In genomic region chr11:101378926-101379325, GRCm38 (mm10) we compare ENCODE assay signal across 27 mouse cellular contexts. TPM values are rescaled to one million over a fixed set of nuclear protein-coding genes. Genes with fewer than 3 reads are reported as not detected.
A peak's percentile ranks its signal among the peaks of the same experiment; 100 is the strongest.
DNase-seq lines count a peak whose midpoint lies in the region; ATAC-seq and TF ChIP-seq lines count a peak whose summit lies in the region.
"Had no signal": no experiment of that assay in that cellular context is flagged by ENCODE, and none has a peak within 500 bp of the region (broad histone marks: within the 10 kb centered on the region; RNA-seq: fewer than 3 reads in every experiment).

No protein-coding gene starts in this region.

- DNase-seq in kidney, adult 11 months: peak; percentile 59
- peak; percentile 22 for DNase-seq in MN1 (ENCODE audit: low spot score)
- peak; percentile 18 for DNase-seq in adrenal gland, postnatal 25 days
- no peak for DNase-seq in kidney, postnatal 0 days (ENCODE audit: low spot score)
- DNase-seq in midbrain, postnatal 0 days (ENCODE audit: low spot score): no peak
- no peak for DNase-seq in spleen, postnatal 4 days (ENCODE audit: low spot score in 2 of 2)
- DNase-seq: B cell, adult 2 months; cerebellum, adult 9-10 months; gastrocnemius, postnatal 25 days; lung, embryonic 14.5 days; lung, postnatal 36 days; retina, postnatal 1 day; thymus, postnatal 25 days had no signal

- WGBS in kidney, embryonic 14.5 days: 82% methylated on average over 6 of the region's 6 CpGs
- WGBS in kidney, postnatal 0 days: 81% methylated on average over 6 of the region's 6 CpGs
- WGBS in forebrain, embryonic 15.5 days: 77% methylated on average over 6 of the region's 6 CpGs
- WGBS in midbrain, postnatal 0 days: 84% methylated on average over 6 of the region's 6 CpGs

- H3K4me1 ChIP-seq in kidney, embryonic 14.5 days (ENCODE audit: control insufficient read depth, insufficient read depth, low read length): 0 out of 2 replicates have a peak, but pooled peaks cover 3% of the 10 kb centered on the region
- no peaks in the 10 kb centered on the region for H3K4me1 ChIP-seq in kidney, postnatal 0 days (replicated peaks; ENCODE audit: insufficient read depth, low read length)
- no peaks in the 10 kb centered on the region for H3K4me1 ChIP-seq in forebrain, embryonic 15.5 days
- H3K4me1 ChIP-seq in midbrain, postnatal 0 days (ENCODE audit: insufficient read depth, low read length): no peaks in the 10 kb centered on the region
- H3K4me1 ChIP-seq: midbrain, embryonic 15.5 days had no signal

- no peak for TF ChIP-seq CTCF in kidney, postnatal 0 days (IDR thresholded peaks at IDR 0.05; ENCODE audit: low read depth)
- no peak for TF ChIP-seq CTCF in midbrain, postnatal 0 days (IDR thresholded peaks at IDR 0.05)

- no peak overlapping the region for H3K4me3 ChIP-seq in kidney, embryonic 14.5 days (ENCODE audit: low read length)
- H3K4me3 ChIP-seq in kidney, postnatal 0 days (replicated peaks; ENCODE audit: low read depth, low read length): no peak overlapping the region
- no peak overlapping the region for H3K4me3 ChIP-seq in forebrain, embryonic 15.5 days
- no peak overlapping the region for H3K4me3 ChIP-seq in midbrain, postnatal 0 days (ENCODE audit: low read depth, low read length)
- H3K4me3 ChIP-seq: erythroblast, embryonic 14.5 days; midbrain, embryonic 15.5 days had no signal

- no peak overlapping the region for H3K27ac ChIP-seq in kidney, embryonic 14.5 days (ENCODE audit: low read depth, low read length)
- no peak overlapping the region for H3K27ac ChIP-seq in kidney, postnatal 0 days
- no peak overlapping the region for H3K27ac ChIP-seq in forebrain, embryonic 15.5 days (replicated peaks)
- H3K27ac ChIP-seq in midbrain, postnatal 0 days (ENCODE audit: low read depth, low read length): no peak overlapping the region
- H3K27ac ChIP-seq: midbrain, embryonic 15.5 days had no signal

- H3K9me3 ChIP-seq in kidney, embryonic 14.5 days (ENCODE audit: control insufficient read depth, low read length): no peaks in the 10 kb centered on the region
- H3K9me3 ChIP-seq in kidney, postnatal 0 days (replicated peaks; ENCODE audit: low read length): no peaks in the 10 kb centered on the region
- H3K9me3 ChIP-seq in forebrain, embryonic 15.5 days: no peaks in the 10 kb centered on the region
- H3K9me3 ChIP-seq in midbrain, postnatal 0 days (ENCODE audit: low read length): no peaks in the 10 kb centered on the region
- H3K9me3 ChIP-seq: midbrain, embryonic 15.5 days had no signal

- no peak overlapping the region for H3K9ac ChIP-seq in kidney, embryonic 14.5 days (ENCODE audit: low read depth, low read length)
- H3K9ac ChIP-seq in kidney, postnatal 0 days (ENCODE audit: low read depth, low read length): no peak overlapping the region
- no peak overlapping the region for H3K9ac ChIP-seq in forebrain, embryonic 15.5 days (replicated peaks)
- no peak overlapping the region for H3K9ac ChIP-seq in midbrain, postnatal 0 days (replicated peaks; ENCODE audit: low read length, poor library complexity, severe bottlenecking)
- H3K9ac ChIP-seq: lung, embryonic 14.5 days; midbrain, embryonic 15.5 days had no signal

- no peaks in the 10 kb centered on the region for H3K36me3 ChIP-seq in kidney, embryonic 14.5 days (ENCODE audit: control insufficient read depth, insufficient read depth, low read length)
- no peaks in the 10 kb centered on the region for H3K36me3 ChIP-seq in kidney, postnatal 0 days (ENCODE audit: insufficient read depth, low read length)
- no peaks in the 10 kb centered on the region for H3K36me3 ChIP-seq in forebrain, embryonic 15.5 days
- H3K36me3 ChIP-seq in midbrain, postnatal 0 days (ENCODE audit: insufficient read depth, low read length): no peaks in the 10 kb centered on the region
- H3K36me3 ChIP-seq: midbrain, embryonic 15.5 days had no signal

- no peak overlapping the region for H3K4me2 ChIP-seq in kidney, embryonic 14.5 days (replicated peaks; ENCODE audit: low read depth, low read length)
- H3K4me2 ChIP-seq in kidney, postnatal 0 days (ENCODE audit: low read length): no peak overlapping the region
- no peak overlapping the region for H3K4me2 ChIP-seq in forebrain, embryonic 15.5 days (replicated peaks)
- H3K4me2 ChIP-seq in midbrain, postnatal 0 days (ENCODE audit: low read depth, low read length, poor library complexity, severe bottlenecking): no peak overlapping the region
- H3K4me2 ChIP-seq: lung, embryonic 14.5 days; midbrain, embryonic 15.5 days had no signal

- no peaks in the 10 kb centered on the region for H3K27me3 ChIP-seq in kidney, embryonic 14.5 days (ENCODE audit: control insufficient read depth, insufficient read depth, low read length)
- H3K27me3 ChIP-seq in kidney, postnatal 0 days (ENCODE audit: insufficient read depth, low read length): no peaks in the 10 kb centered on the region
- no peaks in the 10 kb centered on the region for H3K27me3 ChIP-seq in forebrain, embryonic 15.5 days
- no peaks in the 10 kb centered on the region for H3K27me3 ChIP-seq in midbrain, postnatal 0 days (ENCODE audit: insufficient read depth, low read length)
- H3K27me3 ChIP-seq: midbrain, embryonic 15.5 days had no signal

- ATAC-seq in kidney, embryonic 14.5 days (ENCODE audit: low FRiP score, low TSS enrichment): no peak
- ATAC-seq in kidney, postnatal 0 days (replicated peaks; ENCODE audit: low FRiP score, low read depth): peak; percentile 50; the same call in 1 of the 2 replicates
- no peak for ATAC-seq in forebrain, embryonic 15.5 days (replicated peaks)
- ATAC-seq in midbrain, postnatal 0 days (ENCODE audit: low FRiP score): no peak
- ATAC-seq: forebrain, embryonic 16.5 days; midbrain, embryonic 15.5 days had no signal

RNA-seq across cellular contexts. Expression of gene G6pc, which starts 11.6 kb away (rescaled TPM):
- polyA plus RNA-seq in kidney, embryonic 14.5 days (2014; fragmentation: Nextera tagmentation; extraction: Ambion mirVana): 0.08 TPM in 1 of 2 replicates, not detected in the other
- total RNA-seq in adrenal gland, postnatal 25 days (2021): 1.8 TPM in 2 replicates
- 23.2 and 37.0 TPM in 2 replicates for polyA plus RNA-seq in kidney, postnatal 0 days (2015; fragmentation: Nextera tagmentation; extraction: Ambion mirVana)
- not detected in 2 replicates for polyA plus RNA-seq in forebrain, embryonic 15.5 days (2015; fragmentation: Nextera tagmentation; extraction: Ambion mirVana)
- not detected in 2 replicates for total RNA-seq in midbrain, postnatal 0 days (2014; rRNA removed)
- not detected in 2 replicates for polyA plus RNA-seq in midbrain, postnatal 0 days (2015; fragmentation: Nextera tagmentation; extraction: Ambion mirVana)
- total RNA-seq: common myeloid progenitor, adult 5-6 weeks; gastrocnemius, postnatal 25 days; hematopoietic stem cell, adult 5-6 weeks; layer of hippocampus, postnatal 25 days; megakaryocyte-erythroid progenitor cell, adult 5-6 weeks; neutrophil, adult 5-6 weeks had no signal
- polyA plus RNA-seq: embryonic facial prominence, embryonic 11.5 days; erythroblast, embryonic 14.5 days; forebrain, embryonic 16.5 days; heart, embryonic 16.5 days; limb, embryonic 14.5 days; lung, embryonic 14.5 days; midbrain, embryonic 15.5 days had no signal

RNA-seq across cellular contexts. Expression of gene Aarsd1, which starts 38.5 kb away (rescaled TPM):
- polyA plus RNA-seq in kidney, embryonic 14.5 days (2014; fragmentation: Nextera tagmentation; extraction: Ambion mirVana): 85.2 and 99.0 TPM in 2 replicates
- 34.0 and 36.3 TPM in 2 replicates for total RNA-seq in adrenal gland, postnatal 25 days (2021)
- polyA plus RNA-seq in kidney, postnatal 0 days (2015; fragmentation: Nextera tagmentation; extraction: Ambion mirVana): 58.4 and 66.0 TPM in 2 replicates
- polyA plus RNA-seq in forebrain, embryonic 15.5 days (2015; fragmentation: Nextera tagmentation; extraction: Ambion mirVana): 90.2 and 98.7 TPM in 2 replicates
- 67.4 and 78.3 TPM in 2 replicates for total RNA-seq in midbrain, postnatal 0 days (2014; rRNA removed)
- 96.3 and 107 TPM in 2 replicates for polyA plus RNA-seq in midbrain, postnatal 0 days (2015; fragmentation: Nextera tagmentation; extraction: Ambion mirVana)

RNA-seq across cellular contexts. Expression of gene Gm27029, which starts 45.7 kb away (rescaled TPM):
- 10.4 and 11.5 TPM in 2 replicates for polyA plus RNA-seq in kidney, embryonic 14.5 days (2014; fragmentation: Nextera tagmentation; extraction: Ambion mirVana)
- total RNA-seq in adrenal gland, postnatal 25 days (2021): 3.7 and 4.2 TPM in 2 replicates
- 4.0 and 4.5 TPM in 2 replicates for polyA plus RNA-seq in kidney, postnatal 0 days (2015; fragmentation: Nextera tagmentation; extraction: Ambion mirVana)
- 6.3 and 7.3 TPM in 2 replicates for polyA plus RNA-seq in forebrain, embryonic 15.5 days (2015; fragmentation: Nextera tagmentation; extraction: Ambion mirVana)
- 1.8 and 5.7 TPM in 2 replicates for total RNA-seq in midbrain, postnatal 0 days (2014; rRNA removed)
- polyA plus RNA-seq in midbrain, postnatal 0 days (2015; fragmentation: Nextera tagmentation; extraction: Ambion mirVana): 6.3 and 6.8 TPM in 2 replicates
- total RNA-seq: hematopoietic stem cell, adult 5-6 weeks had no signal
- polyA plus RNA-seq: small intestine, adult 2 months had no signal

RNA-seq across cellular contexts. Expression of gene Rundc1, which starts 46.0 kb away (rescaled TPM):
- polyA plus RNA-seq in kidney, embryonic 14.5 days (2014; fragmentation: Nextera tagmentation; extraction: Ambion mirVana): 8.2 and 16.1 TPM in 2 replicates
- 26.3 and 26.4 TPM in 2 replicates for total RNA-seq in adrenal gland, postnatal 25 days (2021)
- 17.9 and 19.6 TPM in 2 replicates for polyA plus RNA-seq in kidney, postnatal 0 days (2015; fragmentation: Nextera tagmentation; extraction: Ambion mirVana)
- 31.7 and 32.2 TPM in 2 replicates for polyA plus RNA-seq in forebrain, embryonic 15.5 days (2015; fragmentation: Nextera tagmentation; extraction: Ambion mirVana)
- total RNA-seq in midbrain, postnatal 0 days (2014; rRNA removed): 10.4 and 12.9 TPM in 2 replicates
- polyA plus RNA-seq in midbrain, postnatal 0 days (2015; fragmentation: Nextera tagmentation; extraction: Ambion mirVana): 24.2 and 25.2 TPM in 2 replicates

RNA-seq across cellular contexts. Expression of gene Ptges3l, which starts 46.2 kb away (rescaled TPM):
- 8.9 and 10.3 TPM in 2 replicates for polyA plus RNA-seq in kidney, embryonic 14.5 days (2014; fragmentation: Nextera tagmentation; extraction: Ambion mirVana)
- total RNA-seq in adrenal gland, postnatal 25 days (2021): 3.2 and 3.9 TPM in 2 replicates
- 8.7 and 11.5 TPM in 2 replicates for polyA plus RNA-seq in kidney, postnatal 0 days (2015; fragmentation: Nextera tagmentation; extraction: Ambion mirVana)
- 1.0 and 1.7 TPM in 2 replicates for polyA plus RNA-seq in forebrain, embryonic 15.5 days (2015; fragmentation: Nextera tagmentation; extraction: Ambion mirVana)
- total RNA-seq in midbrain, postnatal 0 days (2014; rRNA removed): 0.66 and 2.7 TPM in 2 replicates
- polyA plus RNA-seq in midbrain, postnatal 0 days (2015; fragmentation: Nextera tagmentation; extraction: Ambion mirVana): 2.9 TPM in 2 replicates
- total RNA-seq: common myeloid progenitor, adult 5-6 weeks; hematopoietic stem cell, adult 5-6 weeks; megakaryocyte-erythroid progenitor cell, adult 5-6 weeks had no signal
- polyA plus RNA-seq: erythroblast, embryonic 14.5 days had no signal

Comparison
In these comparisons a context has a peak if more than half of its experiments do, and no peak if none do; other contexts are left out.
1. DNase-seq: peak in kidney, adult 11 months (single experiment), MN1 (single experiment) and adrenal gland, postnatal 25 days (single experiment); none in kidney, postnatal 0 days (single experiment), midbrain, postnatal 0 days (single experiment) and spleen, postnatal 4 days (0 of 2).
2. RNA of gene G6pc, which starts 11.6 kb away (polyA plus RNA-seq): 23.2 to 37.0 TPM in kidney, postnatal 0 days; 0.08 TPM in kidney, embryonic 14.5 days, not detected in forebrain, embryonic 15.5 days and not detected in midbrain, postnatal 0 days; every median in the first group is over 10 times any median in the second.